Mouse (Mus musculus) brain, embryonic 14.5 days (tissue): ENCODE data around the gene Tmem9b. TPM values are rescaled to one million over a fixed set of nuclear protein-coding genes. Genes with fewer than 3 reads are reported as not detected.

Experiments
- DNase-seq: peaks from one replicate; pipeline ENCODE4 v3.0.0-alpha.2; 2011; ENCODE audit warnings: low read depth
- CTCF ChIP-seq: fragments of 200-500 bp; IDR thresholded peaks from 2 replicates; pipeline ENCODE4 v1.5.1; 2012; ENCODE audit warnings: inconsistent platforms, mild to moderate bottlenecking, moderate library complexity, borderline replicate concordance; ENCODE audit not compliant: insufficient read depth, insufficient read length; ENCODE audit errors: extremely low read depth
- POLR2A ChIP-seq: fragments of 200-500 bp; IDR thresholded peaks from 2 replicates; pipeline ENCODE4 v1.6.1; 2012; ENCODE audit warnings: mild to moderate bottlenecking, inconsistent platforms, borderline replicate concordance; ENCODE audit not compliant: poor library complexity, insufficient read depth, insufficient read length, severe bottlenecking; ENCODE audit errors: extremely low read depth
- polyA plus RNA-seq: library from polyadenylated mRNA; depleted of rRNA; stranded (reverse); fragments of >200 nt; gene quantifications from 2 replicates; pipeline ENCODE4 v1.2.3, GENCODE M21; 2012

The Tmem9b gene
- polyA plus RNA-seq, 1 experiment: 64.2 TPM

- no peak for DNase-seq
- TF ChIP-seq CTCF: no peak
- TF ChIP-seq POLR2A: no peak
Observed at GRCm38 (mm10) chr7:109731626-109732025, 21.0 kb downstream of the Tmem9b start, which contains the start of gene Ascl3. TSS of gene Ascl3 (minus strand) at chr7:109731726.

- DNase-seq: no peak
- TF ChIP-seq POLR2A: no peak
- TF ChIP-seq CTCF: no peak
Observed at GRCm38 (mm10) chr7:109723697-109724096, 29.0 kb downstream of the Tmem9b start, which contains the start of gene BC051019. TSS of gene BC051019 (minus strand) at chr7:109723850.

- DNase-seq: no peak
- TF ChIP-seq POLR2A (no peak), CTCF (no peak)
Observed at GRCm38 (mm10) chr7:109723114-109723513, 29.6 kb downstream of the Tmem9b start.

GRCm38 (mm10) chr7:109722618-109723017 lies 30.1 kb downstream of the Tmem9b start:
- DNase-seq: no peak
- TF ChIP-seq POLR2A (no peak), CTCF (peak; percentile 31; the same call in 1 of the 2 replicates)

- TF ChIP-seq POLR2A: no peak
- TF ChIP-seq CTCF: peak; percentile 38; the same call in 1 of the 2 replicates
- DNase-seq: peak; percentile 71
Observed at GRCm38 (mm10) chr7:109719286-109719685, 33.4 kb downstream of the Tmem9b start.

- TF ChIP-seq POLR2A: no peak
- no peak for TF ChIP-seq CTCF
- no peak for DNase-seq
Observed at GRCm38 (mm10) chr7:109713434-109713982, 39.2 kb downstream of the Tmem9b start.

GRCm38 (mm10) chr7:109712198-109712597 lies 40.5 kb downstream of the Tmem9b start:
- no peak for DNase-seq
- no peak for TF ChIP-seq CTCF
- no peak for TF ChIP-seq POLR2A

- no peak for TF ChIP-seq POLR2A
- no peak for TF ChIP-seq CTCF
- no peak for DNase-seq
Observed at GRCm38 (mm10) chr7:109710069-109710468, 42.6 kb downstream of the Tmem9b start.

GRCm38 (mm10) chr7:109708961-109709382 lies 43.7 kb downstream of the Tmem9b start:
- no peak for TF ChIP-seq CTCF
- TF ChIP-seq POLR2A: no peak
- peak; percentile 24 for DNase-seq

- no peak for TF ChIP-seq POLR2A
- peak; percentile 69; the same call in 1 of the 2 replicates for TF ChIP-seq CTCF
- peak; percentile 83 for DNase-seq
Observed at GRCm38 (mm10) chr7:109707023-109707785, 45.5 kb downstream of the Tmem9b start.

GRCm38 (mm10) chr7:109704461-109704860 lies 48.2 kb downstream of the Tmem9b start:
- DNase-seq: no peak
- TF ChIP-seq CTCF: no peak
- no peak for TF ChIP-seq POLR2A

- TF ChIP-seq POLR2A (no peak), CTCF (no peak)
- no peak for DNase-seq
Observed at GRCm38 (mm10) chr7:109704016-109704377, 48.7 kb downstream of the Tmem9b start.
